Comparison of ENCODE assay signal across 20 mouse cellular contexts in the genomic region with DNA sequence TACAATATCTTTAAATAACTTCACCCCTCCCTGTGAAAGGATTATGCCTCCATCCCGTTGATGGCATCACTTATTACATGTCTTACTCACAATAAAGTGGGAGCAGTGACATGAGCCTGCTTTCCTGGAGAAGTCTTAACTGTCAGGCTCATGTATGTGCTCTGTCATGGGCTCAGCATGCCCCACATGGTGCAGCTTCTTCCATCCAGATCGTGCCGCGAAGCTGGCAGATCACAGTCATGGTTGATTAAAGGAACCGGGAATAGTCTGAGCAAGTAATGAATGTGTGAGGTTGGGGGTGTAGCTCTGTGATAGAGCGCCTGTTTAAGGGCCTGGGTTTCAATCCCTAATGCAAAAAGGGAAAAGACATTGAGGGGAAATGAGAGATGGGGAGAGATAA.
DNase-seq lines count a peak whose midpoint lies in the region; ATAC-seq and TF ChIP-seq lines count a peak whose summit lies in the region.
"Had no signal": no experiment of that assay in that cellular context is flagged by ENCODE, and none has a peak within 500 bp of the region (broad histone marks: within the 10 kb centered on the region; RNA-seq: fewer than 3 reads in every experiment).

No protein-coding gene starts in this region.

- no peak overlapping the region for H3K9ac ChIP-seq in forebrain, embryonic 13.5 days
- H3K9ac ChIP-seq in neural tube, embryonic 12.5 days: no peak overlapping the region
- no peak overlapping the region for H3K9ac ChIP-seq in neural tube, embryonic 15.5 days (replicated peaks)
- no peak overlapping the region for H3K9ac ChIP-seq in hindbrain, embryonic 16.5 days (ENCODE audit: low read depth, low read length)
- H3K9ac ChIP-seq in neural tube, embryonic 13.5 days: no peak overlapping the region
- H3K9ac ChIP-seq: liver, embryonic 12.5 days; lung, embryonic 14.5 days; stomach, embryonic 15.5 days had no signal

- no peak overlapping the region for H3K4me2 ChIP-seq in forebrain, embryonic 13.5 days
- H3K4me2 ChIP-seq in neural tube, embryonic 12.5 days (replicated peaks): no peak overlapping the region
- no peak overlapping the region for H3K4me2 ChIP-seq in neural tube, embryonic 15.5 days
- no peak overlapping the region for H3K4me2 ChIP-seq in hindbrain, embryonic 16.5 days (ENCODE audit: low read length)
- H3K4me2 ChIP-seq in neural tube, embryonic 13.5 days: no peak overlapping the region
- H3K4me2 ChIP-seq: heart, embryonic 11.5 days; liver, embryonic 12.5 days; lung, embryonic 14.5 days; stomach, embryonic 15.5 days had no signal

- no peak for DNase-seq in forebrain, embryonic 10.5 days (ENCODE audit: extremely low spot score, low spot score)
- no peak for DNase-seq in gastrocnemius, postnatal 25 days
- DNase-seq in thymus, adult 2 months: no peak
- DNase-seq: adrenal gland, postnatal 14 days; cerebellum, adult 9-11 months; gastrocnemius, postnatal 36 days; lung, embryonic 14.5 days; spleen, adult 18-20 months had no signal

- TF ChIP-seq CTCF in thymus, adult 2 months (IDR thresholded peaks at IDR 0.05; ENCODE audit: borderline replicate concordance, control insufficient read depth, extremely low read depth, insufficient read depth, low read length, poor library complexity): no peak

- no peaks in the 10 kb centered on the region for H3K36me3 ChIP-seq in forebrain, embryonic 13.5 days (ENCODE audit: poor library complexity, severe bottlenecking)
- no peaks in the 10 kb centered on the region for H3K36me3 ChIP-seq in forebrain, embryonic 10.5 days (replicated peaks)
- no peaks in the 10 kb centered on the region for H3K36me3 ChIP-seq in neural tube, embryonic 12.5 days
- no peaks in the 10 kb centered on the region for H3K36me3 ChIP-seq in neural tube, embryonic 15.5 days
- no peaks in the 10 kb centered on the region for H3K36me3 ChIP-seq in hindbrain, embryonic 16.5 days (ENCODE audit: control insufficient read depth, insufficient read depth, low read length)
- no peaks in the 10 kb centered on the region for H3K36me3 ChIP-seq in neural tube, embryonic 13.5 days
- no peaks in the 10 kb centered on the region for H3K36me3 ChIP-seq in thymus, adult 2 months (ENCODE audit: control insufficient read depth, insufficient read depth, low read length)
- H3K36me3 ChIP-seq: liver, embryonic 12.5 days; stomach, embryonic 15.5 days had no signal

- no peaks in the 10 kb centered on the region for H3K27me3 ChIP-seq in forebrain, embryonic 13.5 days
- no peaks in the 10 kb centered on the region for H3K27me3 ChIP-seq in forebrain, embryonic 10.5 days (ENCODE audit: poor library complexity, severe bottlenecking)
- H3K27me3 ChIP-seq in neural tube, embryonic 12.5 days (replicated peaks): no peaks in the 10 kb centered on the region
- H3K27me3 ChIP-seq in neural tube, embryonic 15.5 days (replicated peaks): no peaks in the 10 kb centered on the region
- no peaks in the 10 kb centered on the region for H3K27me3 ChIP-seq in hindbrain, embryonic 16.5 days (replicated peaks; ENCODE audit: control insufficient read depth, insufficient read depth, low read length)
- no peaks in the 10 kb centered on the region for H3K27me3 ChIP-seq in neural tube, embryonic 13.5 days
- no peaks in the 10 kb centered on the region for H3K27me3 ChIP-seq in thymus, adult 2 months (ENCODE audit: control insufficient read depth, insufficient read depth, low read length)
- H3K27me3 ChIP-seq: liver, embryonic 12.5 days; stomach, embryonic 15.5 days had no signal

- WGBS in forebrain, embryonic 13.5 days: 77% methylated on average over 6 of the region's 6 CpGs
- WGBS in forebrain, embryonic 10.5 days: 78% methylated on average over 6 of the region's 6 CpGs
- WGBS in neural tube, embryonic 12.5 days: 47% methylated on average over 6 of the region's 6 CpGs
- 36% methylated on average over 6 of the region's 6 CpGs for WGBS in neural tube, embryonic 15.5 days
- WGBS in hindbrain, embryonic 16.5 days: 35% methylated on average over 6 of the region's 6 CpGs
- 42% methylated on average over 6 of the region's 6 CpGs for WGBS in neural tube, embryonic 13.5 days
- WGBS in thymus, adult 2 months: 89% methylated on average over 6 of the region's 6 CpGs

- no peak for TF ChIP-seq POLR2A in thymus, adult 2 months (IDR thresholded peaks at IDR 0.05; ENCODE audit: control insufficient read depth, extremely low read depth, insufficient read depth, low read length, poor library complexity)

- peaks cover 7% of the 10 kb centered on the region for H3K4me1 ChIP-seq in forebrain, embryonic 13.5 days
- H3K4me1 ChIP-seq in forebrain, embryonic 10.5 days: peaks cover 5% of the 10 kb centered on the region; the same call in 1 of the 2 replicates
- H3K4me1 ChIP-seq in neural tube, embryonic 12.5 days: no peaks in the 10 kb centered on the region
- 0 out of 2 replicates have a peak, but pooled peaks cover 7% of the 10 kb centered on the region for H3K4me1 ChIP-seq in neural tube, embryonic 15.5 days
- H3K4me1 ChIP-seq in hindbrain, embryonic 16.5 days (ENCODE audit: control insufficient read depth, insufficient read depth, low read depth, low read length): no peaks in the 10 kb centered on the region
- peaks cover 4% of the 10 kb centered on the region; the same call in 1 of the 2 replicates for H3K4me1 ChIP-seq in neural tube, embryonic 13.5 days (replicated peaks)
- H3K4me1 ChIP-seq in thymus, adult 2 months (replicated peaks; ENCODE audit: control insufficient read depth, insufficient read depth, low read length): no peaks in the 10 kb centered on the region
- H3K4me1 ChIP-seq: liver, embryonic 12.5 days; stomach, embryonic 15.5 days had no signal

- H3K9me3 ChIP-seq in forebrain, embryonic 13.5 days (replicated peaks): no peaks in the 10 kb centered on the region
- no peaks in the 10 kb centered on the region for H3K9me3 ChIP-seq in forebrain, embryonic 10.5 days
- H3K9me3 ChIP-seq in neural tube, embryonic 12.5 days: no peaks in the 10 kb centered on the region
- H3K9me3 ChIP-seq in neural tube, embryonic 15.5 days (replicated peaks): no peaks in the 10 kb centered on the region
- no peaks in the 10 kb centered on the region for H3K9me3 ChIP-seq in hindbrain, embryonic 16.5 days (ENCODE audit: control insufficient read depth, low read length)
- H3K9me3 ChIP-seq in neural tube, embryonic 13.5 days: no peaks in the 10 kb centered on the region
- H3K9me3 ChIP-seq: liver, embryonic 12.5 days; stomach, embryonic 15.5 days had no signal

- peak; percentile 66; the same call in 1 of the 2 replicates for ATAC-seq in forebrain, embryonic 13.5 days
- peak; percentile 66 for ATAC-seq in neural tube, embryonic 12.5 days (ENCODE audit: low FRiP score, low read depth)
- no peak for ATAC-seq in neural tube, embryonic 15.5 days (ENCODE audit: low FRiP score)
- ATAC-seq in hindbrain, embryonic 16.5 days: peak; percentile 88
- ATAC-seq in neural tube, embryonic 13.5 days (ENCODE audit: low read depth): peak; percentile 72
- ATAC-seq: intestine, embryonic 16.5 days; liver, embryonic 12.5 days had no signal

- H3K4me3 ChIP-seq in forebrain, embryonic 13.5 days: no peak overlapping the region
- no peak overlapping the region for H3K4me3 ChIP-seq in forebrain, embryonic 10.5 days
- H3K4me3 ChIP-seq in neural tube, embryonic 12.5 days: no peak overlapping the region
- no peak overlapping the region for H3K4me3 ChIP-seq in neural tube, embryonic 15.5 days (replicated peaks)
- no peak overlapping the region for H3K4me3 ChIP-seq in hindbrain, embryonic 16.5 days (ENCODE audit: low read length)
- no peak overlapping the region for H3K4me3 ChIP-seq in neural tube, embryonic 13.5 days
- H3K4me3 ChIP-seq in thymus, adult 2 months (ENCODE audit: control insufficient read depth, insufficient read depth, low read length): no peak overlapping the region
- H3K4me3 ChIP-seq: layer of hippocampus, adult 2 months; liver, embryonic 12.5 days; stomach, embryonic 15.5 days had no signal

- H3K27ac ChIP-seq in forebrain, embryonic 13.5 days: no peak overlapping the region
- H3K27ac ChIP-seq in forebrain, embryonic 10.5 days: no peak overlapping the region
- H3K27ac ChIP-seq in neural tube, embryonic 12.5 days: no peak overlapping the region
- H3K27ac ChIP-seq in neural tube, embryonic 15.5 days (replicated peaks): no peak overlapping the region
- H3K27ac ChIP-seq in hindbrain, embryonic 16.5 days (ENCODE audit: low read depth, low read length): no peak overlapping the region
- H3K27ac ChIP-seq in neural tube, embryonic 13.5 days (replicated peaks): no peak overlapping the region
- no peak overlapping the region for H3K27ac ChIP-seq in thymus, adult 2 months (ENCODE audit: control insufficient read depth, insufficient read depth, low read length)
- H3K27ac ChIP-seq: kidney, postnatal 0 days; layer of hippocampus, adult 2 months; liver, embryonic 12.5 days; macrophage; stomach, embryonic 15.5 days had no signal
